Mouse (Mus musculus) splenic B cell, adult 2 months (primary cell): ENCODE results near the gene Atp8b5.

Experiments used
- DNase-seq: peaks from one replicate; pipeline ENCODE4 v3.0.0-alpha.2; 2011; ENCODE audit warnings: low read depth, low spot score
- H3K27me3 ChIP-seq: 2 replicates; pipeline ENCODE4 v1.6.1; 2012; ENCODE audit warnings: mild to moderate bottlenecking, low read length, moderate library complexity, mixed read lengths; ENCODE audit not compliant: control insufficient read depth, poor library complexity, insufficient read depth, severe bottlenecking
- H3K36me3 ChIP-seq: 2 replicates; pipeline ENCODE4 v1.6.1; 2012; ENCODE audit warnings: mild to moderate bottlenecking, low read length, moderate library complexity, mixed read lengths; ENCODE audit not compliant: control insufficient read depth, poor library complexity, insufficient read depth, severe bottlenecking

The Atp8b5 gene

DNA sequence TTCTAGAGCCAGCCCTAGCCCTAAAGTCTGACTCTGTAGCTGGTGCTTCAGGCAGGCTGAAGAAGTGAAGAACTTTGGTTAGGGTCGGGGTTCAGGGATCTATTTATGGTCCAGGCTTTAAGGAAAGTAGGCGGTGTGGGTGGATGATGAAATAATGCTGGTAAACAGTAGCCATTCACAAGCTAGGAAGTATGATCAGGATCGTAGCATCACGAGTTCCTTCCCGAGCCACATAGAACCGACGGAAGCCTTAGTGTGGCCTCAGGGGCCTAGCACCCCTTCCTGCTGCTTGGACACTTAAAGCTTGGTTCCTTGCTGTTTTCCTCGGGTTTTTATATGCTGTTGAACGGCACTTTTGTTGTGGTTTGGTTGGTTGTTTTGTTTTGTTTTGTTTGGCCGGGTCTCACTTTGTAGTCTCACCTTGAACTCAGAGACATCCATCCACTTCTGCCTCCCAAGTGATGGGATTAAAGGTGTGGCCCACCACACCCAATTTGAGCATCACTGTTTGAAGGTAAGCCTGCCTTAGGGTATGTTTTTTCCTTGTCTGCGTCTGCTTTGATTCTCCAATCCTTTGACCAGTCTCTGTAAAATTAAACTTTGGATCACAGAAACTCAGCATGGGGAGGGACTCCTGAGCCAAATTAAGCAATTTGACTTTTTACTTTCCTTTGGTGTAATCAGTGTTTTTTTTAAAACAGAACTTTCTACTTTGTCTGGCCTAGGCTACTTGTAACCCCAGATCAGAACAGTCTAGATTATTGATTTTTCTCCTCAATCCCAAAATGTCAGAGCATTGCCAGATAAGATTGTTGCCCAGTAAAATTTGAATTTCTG lies 116.5 kb downstream of the Atp8b5 start:
- no peaks in the 10 kb centered on the region for H3K36me3 ChIP-seq
- H3K27me3 ChIP-seq: no peaks in the 10 kb centered on the region
- no peak for DNase-seq

- no peak for DNase-seq
- H3K36me3 ChIP-seq: no peaks in the 10 kb centered on the region
- no peaks in the 10 kb centered on the region for H3K27me3 ChIP-seq
These were observed 117.1 kb downstream of the Atp8b5 start for GRCm38 (mm10) chr4:43384083-43384460.

DNA sequence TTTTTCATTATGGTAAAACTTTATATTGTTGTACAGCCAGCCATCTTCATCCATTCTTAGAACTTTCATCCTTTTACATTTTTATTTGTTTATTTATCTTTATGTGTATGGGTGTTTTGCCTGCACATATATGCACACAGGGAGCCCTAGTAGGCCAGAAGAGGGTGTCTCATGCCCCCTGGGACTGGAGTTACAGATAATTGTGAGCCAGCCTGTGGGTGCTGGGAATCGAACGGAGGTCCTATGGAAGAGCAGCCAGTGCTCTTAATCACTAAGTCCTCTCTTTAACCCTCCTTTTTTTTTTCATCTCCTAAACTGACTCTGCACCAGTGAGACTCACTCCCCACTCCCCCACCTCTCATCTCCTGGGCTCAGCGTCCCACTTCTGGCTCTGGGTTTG lies 117.6 kb downstream of the Atp8b5 start:
- DNase-seq: no peak

GRCm38 (mm10) chr4:43386932-43387331 lies 120.0 kb downstream of the Atp8b5 start:
- no peak for DNase-seq
- Histone ChIP-seq H3K27me3 (no peaks in the 10 kb centered on the region), H3K36me3 (no peaks in the 10 kb centered on the region)

More for the DNA sequence above, 117.6 kb downstream of the Atp8b5 start:
- H3K27me3 ChIP-seq: no peaks in the 10 kb centered on the region
- no peaks in the 10 kb centered on the region for H3K36me3 ChIP-seq

- no peak for DNase-seq
- Histone ChIP-seq H3K36me3 (no peaks in the 10 kb centered on the region), H3K27me3 (no peaks in the 10 kb centered on the region)
These were observed 122.4 kb downstream of the Atp8b5 start for GRCm38 (mm10) chr4:43389390-43389789.

GRCm38 (mm10) chr4:43389845-43390440 lies 123.0 kb downstream of the Atp8b5 start:
- H3K27me3 ChIP-seq: no peaks in the 10 kb centered on the region
- H3K36me3 ChIP-seq: no peaks in the 10 kb centered on the region
- DNase-seq: no peak

- no peaks in the 10 kb centered on the region for H3K36me3 ChIP-seq
- H3K27me3 ChIP-seq: no peaks in the 10 kb centered on the region
- no peak for DNase-seq
These were observed 124.6 kb downstream of the Atp8b5 start for GRCm38 (mm10) chr4:43391521-43392050.

DNA sequence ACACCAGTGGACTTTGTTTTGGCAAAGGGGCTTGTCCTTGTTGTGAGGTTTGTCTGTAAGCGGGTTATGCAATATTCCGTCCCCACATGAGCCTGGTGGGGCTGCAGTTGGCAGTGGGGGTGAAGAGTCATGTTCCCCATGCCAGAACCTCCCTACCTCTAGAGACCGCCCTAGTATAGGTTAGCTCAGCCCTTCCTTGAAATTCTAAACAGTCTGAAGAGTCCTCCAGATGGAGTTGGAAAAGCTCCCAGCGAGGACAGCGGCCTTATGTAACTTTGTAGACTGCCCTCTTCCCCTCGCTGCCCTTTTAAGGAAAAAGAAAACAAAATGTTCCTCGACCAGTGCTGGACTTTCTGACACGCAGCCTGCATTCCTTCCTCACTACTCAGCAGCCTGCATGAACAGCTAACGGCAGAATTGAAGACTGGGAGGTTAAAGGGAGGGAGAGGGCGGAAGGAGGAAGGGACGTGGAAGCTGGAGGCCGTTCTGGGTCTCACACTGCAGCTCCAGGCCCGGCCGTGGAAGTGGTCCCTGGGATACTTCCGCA lies 127.5 kb downstream of the Atp8b5 start:
- no peaks in the 10 kb centered on the region for H3K27me3 ChIP-seq
- no peak for DNase-seq
- H3K36me3 ChIP-seq: no peaks in the 10 kb centered on the region

DNA sequence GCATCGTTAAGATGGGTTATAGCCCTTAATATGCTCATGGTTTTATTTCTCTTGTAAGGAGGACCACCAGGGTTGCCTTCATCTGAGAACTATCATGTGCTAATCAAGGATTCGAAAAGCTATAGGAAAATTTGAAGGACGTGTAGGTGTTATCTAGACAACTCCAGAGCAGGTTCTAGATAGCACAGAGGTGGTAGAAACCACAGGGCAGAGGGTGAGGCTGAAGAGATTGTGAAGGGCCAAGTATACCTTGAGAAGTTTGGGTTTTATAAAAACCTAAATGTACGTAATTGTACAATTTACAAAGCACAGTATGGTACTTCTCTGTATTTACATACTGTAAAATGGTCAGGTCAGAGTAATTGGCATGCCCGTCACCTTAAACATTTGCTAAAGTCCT lies 128.2 kb downstream of the Atp8b5 start:
- H3K36me3 ChIP-seq: no peaks in the 10 kb centered on the region
- no peaks in the 10 kb centered on the region for H3K27me3 ChIP-seq
- DNase-seq: no peak

GRCm38 (mm10) chr4:43395836-43396235 lies 128.9 kb downstream of the Atp8b5 start:
- no peak for DNase-seq
- no peaks in the 10 kb centered on the region for H3K36me3 ChIP-seq
- H3K27me3 ChIP-seq: no peaks in the 10 kb centered on the region

GRCm38 (mm10) chr4:43396381-43396780 lies 129.4 kb downstream of the Atp8b5 start:
- no peaks in the 10 kb centered on the region for H3K27me3 ChIP-seq
- H3K36me3 ChIP-seq: no peaks in the 10 kb centered on the region
- DNase-seq: no peak

GRCm38 (mm10) chr4:43398014-43398413 lies 131.1 kb downstream of the Atp8b5 start:
- no peaks in the 10 kb centered on the region for H3K27me3 ChIP-seq
- no peak for DNase-seq

DNA sequence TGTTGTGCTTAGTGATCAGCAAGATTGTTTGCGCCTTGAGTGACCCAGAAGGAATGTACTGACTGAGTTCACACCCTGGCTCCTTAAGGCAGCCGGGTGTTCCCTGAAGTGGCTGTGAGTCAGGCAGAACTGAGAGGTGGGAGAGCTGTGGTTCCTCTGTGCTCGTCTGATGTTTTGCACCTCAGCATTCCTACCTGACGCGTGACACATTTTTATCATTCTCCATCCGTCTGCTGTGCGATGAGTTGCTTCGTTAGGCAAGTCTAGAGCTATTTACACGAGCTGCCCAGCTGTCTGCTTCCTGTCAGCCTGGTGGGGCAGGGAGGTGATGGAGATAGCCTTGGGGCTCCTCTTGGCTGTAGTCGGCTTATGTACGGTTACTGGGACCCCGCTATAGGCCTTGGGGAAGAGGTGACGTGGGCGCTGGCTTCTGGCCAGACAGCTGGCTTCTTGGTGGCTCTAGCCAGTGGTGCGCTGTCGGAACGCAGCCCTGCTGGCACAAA lies 131.9 kb downstream of the Atp8b5 start:
- Histone ChIP-seq H3K36me3 (no peaks in the 10 kb centered on the region), H3K27me3 (no peaks in the 10 kb centered on the region)
- no peak for DNase-seq

More at GRCm38 (mm10) chr4:43398014-43398413, 131.1 kb downstream of the Atp8b5 start:
- no peaks in the 10 kb centered on the region for H3K36me3 ChIP-seq

- Histone ChIP-seq H3K27me3 (no peaks in the 10 kb centered on the region), H3K36me3 (no peaks in the 10 kb centered on the region)
- DNase-seq: no peak
These were observed 132.6 kb downstream of the Atp8b5 start for GRCm38 (mm10) chr4:43399391-43400131.
